ENCODE assay signal across 8 mouse cellular contexts in the genomic region with DNA sequence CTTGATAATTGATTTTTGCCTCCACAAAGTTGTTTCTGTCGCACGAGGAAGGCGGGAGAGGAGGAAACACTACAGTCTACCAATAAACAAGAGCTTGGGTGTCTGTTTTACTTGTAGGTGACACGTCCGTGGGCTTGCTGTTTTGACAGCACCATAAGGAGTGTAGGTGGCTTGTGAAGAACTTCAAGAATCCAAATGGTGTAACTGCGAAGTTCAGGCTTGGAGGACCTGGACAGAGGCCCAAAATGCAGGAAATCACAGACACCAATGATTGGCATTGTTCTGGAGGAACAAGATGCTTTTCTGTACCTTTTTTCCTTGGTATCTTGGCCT.
DNase-seq lines count a peak whose midpoint lies in the region; ATAC-seq and TF ChIP-seq lines count a peak whose summit lies in the region.

No protein-coding gene starts in this region.

- no peaks in the 10 kb centered on the region for H3K9me3 ChIP-seq in embryonic facial prominence, embryonic 14.5 days (ENCODE audit: control insufficient read depth, low read length)
- H3K9me3 ChIP-seq in lung, postnatal 0 days (ENCODE audit: low read length), result no peaks in the 10 kb centered on the region
- H3K9me3 ChIP-seq in stomach, embryonic 14.5 days (ENCODE audit: control insufficient read depth, low read depth, low read length), result no peaks in the 10 kb centered on the region

- WGBS in embryonic facial prominence, embryonic 14.5 days, result 6% methylated on average over 6 of the region's 6 CpGs
- WGBS in lung, postnatal 0 days, result 2% methylated on average over 6 of the region's 6 CpGs
- WGBS in stomach, embryonic 14.5 days, result 4% methylated on average over 6 of the region's 6 CpGs

- H3K9ac ChIP-seq in embryonic facial prominence, embryonic 14.5 days (ENCODE audit: low read depth, low read length), result peak overlapping the region; percentile 76
- peak overlapping the region; percentile 72; the same call in 1 of the 2 replicates for H3K9ac ChIP-seq in lung, postnatal 0 days (replicated peaks; ENCODE audit: low read depth)
- H3K9ac ChIP-seq in stomach, embryonic 14.5 days (replicated peaks; ENCODE audit: low read depth, low read length), result peak overlapping the region; percentile 31

- peak; percentile 55 for DNase-seq in left cerebral cortex, adult 11 months (ENCODE audit: low spot score)
- no peak for DNase-seq in left cerebral cortex, postnatal 4 days
- no peak for DNase-seq in embryonic facial prominence, embryonic 14.5 days (ENCODE audit: low spot score)
- DNase-seq in layer of hippocampus, adult 11-12 months (ENCODE audit: low spot score), result peak; percentile 53
- DNase-seq in lung, postnatal 0 days (ENCODE audit: low spot score), result no peak
- no peak for DNase-seq in cerebellum, postnatal 14 days
- DNase-seq in thymus, postnatal 0 days (ENCODE audit: low spot score), result no peak

- intact Hi-C loops in left cerebral cortex, postnatal 4 days (cut with DNase I), result no loop called here

- ATAC-seq in embryonic facial prominence, embryonic 14.5 days (ENCODE audit: low read depth), result no peak
- 0 out of 2 replicates have a peak, but pooled peaks have one; percentile 2 for ATAC-seq in lung, postnatal 0 days
- ATAC-seq in stomach, embryonic 14.5 days (ENCODE audit: insufficient number of reproducible peaks, insufficient read depth, low FRiP score, low read depth), result no peak

- H3K36me3 ChIP-seq in embryonic facial prominence, embryonic 14.5 days (ENCODE audit: control insufficient read depth, insufficient read depth, low read length), result no peaks in the 10 kb centered on the region
- no peaks in the 10 kb centered on the region for H3K36me3 ChIP-seq in lung, postnatal 0 days (ENCODE audit: insufficient read depth, low read length)
- H3K36me3 ChIP-seq in stomach, embryonic 14.5 days (ENCODE audit: control insufficient read depth, insufficient read depth, low read length), result no peaks in the 10 kb centered on the region

- peak overlapping the region; percentile 85; the same call in 1 of the 2 replicates for H3K27ac ChIP-seq in embryonic facial prominence, embryonic 14.5 days (replicated peaks; ENCODE audit: low read depth, low read length)
- peak overlapping the region; percentile 94 for H3K27ac ChIP-seq in lung, postnatal 0 days (ENCODE audit: low read length)
- peak overlapping the region; percentile 84 for H3K27ac ChIP-seq in stomach, embryonic 14.5 days (ENCODE audit: low read length)

- peak overlapping the region; percentile 61 for H3K4me2 ChIP-seq in embryonic facial prominence, embryonic 14.5 days (ENCODE audit: low read depth, low read length)
- peak overlapping the region; percentile 63 for H3K4me2 ChIP-seq in lung, postnatal 0 days (replicated peaks; ENCODE audit: low read depth, low read length)
- H3K4me2 ChIP-seq in stomach, embryonic 14.5 days (replicated peaks; ENCODE audit: low read depth, low read length), result peak overlapping the region; percentile 49

- H3K27me3 ChIP-seq in embryonic facial prominence, embryonic 14.5 days (replicated peaks; ENCODE audit: control insufficient read depth, insufficient read depth, low read length), result no peaks in the 10 kb centered on the region
- no peaks in the 10 kb centered on the region for H3K27me3 ChIP-seq in lung, postnatal 0 days (replicated peaks; ENCODE audit: insufficient read depth, low read length)
- no peaks in the 10 kb centered on the region for H3K27me3 ChIP-seq in stomach, embryonic 14.5 days (ENCODE audit: control insufficient read depth, insufficient read depth, low read length)

- peaks cover 29% of the 10 kb centered on the region for H3K4me1 ChIP-seq in embryonic facial prominence, embryonic 14.5 days (ENCODE audit: control insufficient read depth, insufficient read depth, low read length)
- H3K4me1 ChIP-seq in lung, postnatal 0 days (ENCODE audit: insufficient read depth, low read depth, low read length), result peaks cover 27% of the 10 kb centered on the region
- peaks cover 14% of the 10 kb centered on the region for H3K4me1 ChIP-seq in stomach, embryonic 14.5 days (ENCODE audit: control insufficient read depth, insufficient read depth, low read length)

- TF ChIP-seq CTCF in lung, postnatal 0 days (IDR thresholded peaks at IDR 0.05), result no peak

- TF ChIP-seq EP300 in lung, postnatal 0 days (IDR thresholded peaks at IDR 0.05), result no peak

- H3K4me3 ChIP-seq in embryonic facial prominence, embryonic 14.5 days (ENCODE audit: low read depth, low read length), result peak overlapping the region; percentile 60
- H3K4me3 ChIP-seq in lung, postnatal 0 days (ENCODE audit: low read depth, low read length), result peak overlapping the region; percentile 64
- peak overlapping the region; percentile 56 for H3K4me3 ChIP-seq in stomach, embryonic 14.5 days (ENCODE audit: low read depth, low read length)

Comparison
In these comparisons a context has a peak if more than half of its experiments do, and no peak if none do; other contexts are left out.
1. DNase-seq: peak in left cerebral cortex, adult 11 months (single experiment) and layer of hippocampus, adult 11-12 months (single experiment); none in left cerebral cortex, postnatal 4 days (single experiment), embryonic facial prominence, embryonic 14.5 days (single experiment), lung, postnatal 0 days (single experiment), cerebellum, postnatal 14 days (0 of 2) and thymus, postnatal 0 days (single experiment).
2. Peak in every context shown above with its lines, with median percentiles within 50 percentile points of each other: H3K27ac ChIP-seq, H3K4me2 ChIP-seq, H3K4me3 ChIP-seq and H3K9ac ChIP-seq.